Mouse (Mus musculus) embryo, embryonic 10.5 days (tissue): Measurements from ENCODE around the gene Spib.

Source experiments
- DNase-seq: peaks from one replicate; pipeline ENCODE4 v3.0.0-alpha.2; 2015; ENCODE audit warnings: low spot score

Spib gene

DNA sequence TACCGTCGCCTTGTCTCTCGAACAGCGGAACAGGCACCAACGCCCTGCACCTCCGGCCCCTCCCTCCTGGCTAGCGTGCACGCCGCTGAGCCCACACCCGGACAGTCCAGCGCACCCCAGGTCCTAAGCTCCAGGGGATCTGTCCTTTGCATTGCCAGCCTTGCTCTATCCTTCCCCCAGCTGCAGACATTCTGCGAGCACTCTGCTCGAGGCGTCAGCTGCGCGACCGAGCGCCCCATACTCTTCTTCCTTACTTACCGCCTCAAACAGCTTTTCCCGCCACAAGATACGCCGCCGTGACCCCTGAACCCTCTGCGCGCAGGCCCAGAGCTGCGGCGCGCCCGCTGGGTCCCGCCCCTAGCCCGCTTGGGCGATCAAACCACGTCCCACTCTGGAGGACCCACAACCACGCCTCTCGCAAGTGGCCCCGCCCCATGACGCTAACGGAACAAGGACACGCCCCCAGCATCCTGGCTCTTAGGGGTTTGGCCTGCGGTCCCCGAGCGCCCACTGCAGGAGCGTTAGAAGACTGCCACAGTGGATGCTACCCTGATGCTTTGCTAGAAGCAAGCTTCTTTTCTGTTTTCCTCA, 16.7 kb upstream of the Spib start, which contains the start of gene Pold1:
Pold1 (minus strand) TSS at position 353 of the 591 bp plus-strand sequence.
- DNase-seq = peak; percentile 100

DNA sequence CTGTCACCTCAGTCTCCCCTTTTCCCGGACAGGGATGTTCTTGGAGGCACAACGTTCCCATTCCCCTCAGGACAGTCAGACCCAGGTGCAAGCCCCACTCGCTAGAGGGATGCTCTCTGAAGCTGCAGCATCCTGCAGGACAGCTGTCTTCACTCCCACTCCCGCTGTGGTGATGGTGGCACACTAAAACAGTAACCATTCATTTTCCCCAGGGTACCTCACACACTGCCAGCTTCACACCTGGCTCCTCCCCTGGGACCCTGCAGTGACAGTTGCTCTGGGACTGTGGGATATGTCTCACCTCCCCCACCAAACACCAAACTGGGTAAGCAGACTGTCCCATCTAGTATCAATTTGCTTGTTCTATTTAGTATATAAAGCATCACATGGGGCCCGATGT, 15.9 kb upstream of the Spib start:
- peak; percentile 24 for DNase-seq

DNA sequence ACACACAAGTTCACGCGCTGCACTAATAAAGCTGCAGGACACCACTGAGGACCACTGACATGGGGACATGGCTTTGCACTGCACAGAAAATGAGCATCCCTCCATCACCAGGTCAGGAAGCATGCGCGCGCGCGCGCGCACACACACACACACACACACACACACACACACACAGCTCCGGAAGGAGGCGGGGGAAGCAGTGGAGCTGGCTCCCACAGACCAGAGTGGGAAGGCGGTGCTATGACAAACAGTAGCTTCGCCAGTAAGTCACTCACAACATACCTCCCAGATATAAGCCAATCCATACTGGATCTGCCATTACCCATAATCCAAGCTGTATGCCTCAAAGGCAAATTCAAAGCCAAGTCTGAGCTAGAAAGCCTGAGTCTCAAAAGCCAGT, 15.2 kb upstream of the Spib start:
- DNase-seq = no peak

GRCm38 (mm10) chr7:44546274-44546673, 14.4 kb upstream of the Spib start:
- no peak for DNase-seq

- no peak for DNase-seq
Observed at GRCm38 (mm10) chr7:44543071-44543470, 11.2 kb upstream of the Spib start.

DNA sequence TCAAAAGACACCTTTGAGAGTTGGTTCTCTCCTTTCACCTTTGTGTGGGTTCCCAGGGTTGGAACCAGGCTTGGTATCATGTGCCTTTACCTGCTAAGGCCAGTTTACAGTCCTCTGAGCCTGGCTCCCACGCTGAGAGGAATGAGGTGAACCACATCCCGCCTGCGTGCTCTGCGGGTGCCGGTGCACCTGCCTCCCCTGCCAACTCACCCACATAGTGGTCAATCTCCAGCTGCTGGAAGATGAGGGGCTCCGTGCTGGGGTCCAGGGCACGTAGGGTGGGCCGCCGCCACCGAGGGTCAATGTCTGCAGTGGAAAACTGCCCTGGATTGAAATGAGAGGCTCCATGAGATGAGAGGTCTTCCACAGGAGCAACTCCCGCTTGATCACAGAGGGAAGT, 10.7 kb upstream of the Spib start:
- no peak for DNase-seq

DNA sequence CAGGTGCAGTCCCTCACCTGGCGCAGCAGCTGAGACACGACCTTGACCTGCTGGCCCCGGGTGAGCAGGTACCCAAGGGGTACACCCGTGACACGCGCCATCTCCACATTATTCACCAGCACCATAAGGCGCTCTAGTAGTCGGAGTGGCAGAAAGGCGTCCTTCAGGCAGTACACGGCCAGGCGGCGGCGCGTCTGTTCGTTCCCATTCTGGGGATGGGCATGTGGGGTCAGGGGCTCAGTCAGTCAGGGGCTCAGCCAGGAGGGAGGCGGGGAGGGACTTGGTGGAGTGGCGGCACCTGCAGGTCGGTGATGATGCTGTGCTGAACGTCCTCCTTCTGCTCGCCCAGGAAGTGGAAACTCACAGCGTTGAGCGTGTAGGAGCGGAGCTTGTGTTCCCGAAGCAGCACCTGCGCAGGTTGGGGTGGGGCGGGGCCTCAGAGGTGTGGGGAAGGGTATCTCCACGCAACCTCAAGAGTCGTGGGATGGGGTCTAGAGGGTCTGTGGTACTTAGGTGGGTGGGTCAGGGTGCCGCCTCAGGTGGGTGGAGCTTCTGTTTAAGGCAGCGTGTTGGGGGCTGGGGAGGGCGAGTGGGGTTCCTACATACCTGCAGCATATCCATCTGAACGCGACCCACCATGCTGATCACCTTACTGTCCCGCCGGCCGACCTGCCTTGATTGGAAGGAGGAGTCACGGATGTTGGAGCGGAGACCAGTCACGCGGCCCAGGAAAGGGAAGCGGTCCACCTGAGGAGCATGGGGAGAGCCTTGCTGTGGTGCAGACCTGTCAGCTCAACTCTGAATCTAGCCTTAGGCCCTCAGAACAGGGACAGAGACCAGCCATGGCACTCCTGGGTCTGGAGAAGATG, 7.1 kb upstream of the Spib start:
- no peak for DNase-seq

- no peak for DNase-seq
Observed at GRCm38 (mm10) chr7:44537496-44537895, 5.6 kb upstream of the Spib start.

DNA sequence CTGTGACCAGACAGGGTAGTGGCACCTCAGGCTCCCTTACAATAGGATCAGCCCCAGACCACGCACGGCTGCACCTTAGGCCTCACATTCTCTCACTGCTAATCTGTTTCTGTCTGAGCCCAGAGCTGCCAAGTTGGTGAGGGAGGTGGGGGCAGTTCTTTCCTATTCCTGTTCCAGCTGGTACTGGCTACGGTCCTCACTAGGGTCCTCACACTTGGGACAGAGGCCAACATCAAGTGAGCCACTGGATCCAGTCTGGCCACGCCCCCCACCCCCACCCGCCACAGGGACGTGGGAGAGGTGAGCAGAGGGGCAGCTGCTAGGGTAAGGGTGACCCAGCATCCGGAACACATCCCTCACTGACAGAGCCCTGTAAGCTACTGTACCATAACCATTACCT, 5.1 kb upstream of the Spib start:
- DNase-seq = no peak

GRCm38 (mm10) chr7:44536590-44536968, 4.7 kb upstream of the Spib start:
- DNase-seq = no peak

DNA sequence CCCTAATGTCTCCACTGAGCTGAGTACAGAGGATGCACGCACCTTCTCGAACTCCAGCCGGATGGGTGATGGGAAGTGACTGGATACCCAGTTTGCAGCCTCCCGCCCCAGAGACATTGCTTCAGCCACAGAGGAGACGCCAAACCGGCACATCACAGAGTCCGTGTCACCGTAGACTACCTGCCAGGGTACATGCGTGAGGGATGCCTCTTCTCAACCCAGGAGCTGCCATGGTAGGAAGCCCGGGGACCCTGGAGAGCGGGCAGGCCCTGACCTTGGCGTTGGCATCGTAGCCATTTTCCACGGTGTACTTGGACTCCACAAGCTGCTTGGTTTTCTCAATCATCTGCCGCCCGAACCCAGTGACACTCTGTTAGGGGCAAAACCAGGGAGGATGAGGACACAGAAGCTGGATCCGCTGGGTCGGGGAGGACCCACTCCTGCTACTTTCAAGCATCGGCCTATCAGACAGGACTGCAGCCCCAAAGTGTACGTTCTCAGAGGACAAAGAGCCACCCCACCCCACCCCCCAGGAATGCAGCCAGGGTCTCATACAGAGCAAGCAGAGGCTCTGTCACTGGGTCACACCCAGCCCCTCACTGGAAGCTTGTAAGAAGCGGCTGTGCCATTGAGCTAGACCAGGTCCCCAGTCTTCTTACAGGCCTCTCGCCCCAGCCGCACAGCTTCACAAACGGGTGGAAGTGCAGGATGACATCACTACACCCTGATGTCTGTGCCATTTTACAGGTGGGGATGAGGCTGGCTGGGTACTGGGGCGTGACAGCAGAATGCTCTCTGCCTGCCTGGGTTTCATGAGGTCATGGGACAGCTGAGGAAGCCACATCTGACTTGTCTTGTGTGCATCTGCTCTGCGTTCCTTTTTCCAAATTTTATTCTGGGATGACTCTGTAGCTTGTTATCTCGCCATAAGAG, 4.1 kb upstream of the Spib start:
- no peak for DNase-seq

DNA sequence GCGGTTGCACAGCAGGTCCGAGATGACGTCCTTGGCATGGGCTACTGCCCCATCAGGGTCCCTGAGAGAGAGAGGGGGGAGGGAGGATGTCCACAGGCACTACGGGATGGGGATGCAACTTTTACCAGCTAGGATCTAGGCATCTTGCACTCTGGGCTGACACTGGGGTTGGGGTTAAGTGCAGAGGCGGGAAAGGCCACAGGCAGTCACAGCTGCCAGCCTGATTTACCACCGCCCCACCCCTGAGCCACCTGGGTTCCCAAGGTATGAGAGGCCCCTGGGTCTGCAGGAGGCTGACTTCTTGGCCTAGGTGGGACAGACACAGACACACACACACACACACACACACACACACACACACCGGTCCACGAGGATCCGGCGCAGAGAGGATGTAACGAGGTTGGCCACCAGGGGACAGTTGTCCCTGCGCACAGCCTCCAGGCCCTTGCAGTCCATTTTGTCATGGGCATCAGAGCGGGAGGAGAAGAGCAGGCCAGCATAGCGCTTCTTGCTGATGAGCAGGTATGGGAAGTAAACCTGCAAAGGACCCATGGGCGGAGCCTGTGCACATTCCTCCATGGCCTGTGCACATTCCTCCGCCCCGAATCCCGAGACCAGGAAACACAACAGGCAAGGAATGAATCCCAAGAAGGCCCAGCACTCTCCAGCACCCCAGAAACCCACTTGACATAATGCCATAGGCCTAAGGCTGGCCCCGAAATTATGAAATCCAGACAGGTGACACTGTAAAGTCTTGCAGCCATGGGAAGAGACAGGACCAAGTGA, 3.0 kb upstream of the Spib start:
- DNase-seq = no peak

DNA sequence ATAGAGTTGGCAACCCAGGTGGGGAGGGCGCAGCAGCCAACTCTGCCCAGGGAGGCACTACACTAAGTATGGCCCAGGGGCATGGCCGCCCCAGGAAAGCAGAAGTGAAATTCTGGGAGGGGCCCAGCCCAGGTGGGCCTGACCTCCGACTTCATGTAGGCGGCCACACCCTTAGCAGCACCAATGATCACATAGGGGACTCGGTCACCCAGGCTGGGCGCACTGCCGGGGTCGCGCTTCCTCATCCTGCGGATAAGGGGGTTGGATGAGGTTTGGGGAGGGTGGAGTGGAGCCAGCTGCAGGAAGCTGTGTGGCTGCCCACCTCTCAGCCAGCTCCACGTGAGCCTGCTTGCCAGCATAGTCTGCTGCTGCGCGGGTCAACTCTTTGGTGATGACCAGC, 2.4 kb upstream of the Spib start:
- DNase-seq = no peak

GRCm38 (mm10) chr7:44533746-44534045, 1.8 kb upstream of the Spib start:
- no peak for DNase-seq

GRCm38 (mm10) chr7:44532918-44533745, 1.3 kb upstream of the Spib start:
- no peak for DNase-seq

GRCm38 (mm10) chr7:44531207-44531606, 664 bp downstream of the Spib start:
- no peak for DNase-seq

DNA sequence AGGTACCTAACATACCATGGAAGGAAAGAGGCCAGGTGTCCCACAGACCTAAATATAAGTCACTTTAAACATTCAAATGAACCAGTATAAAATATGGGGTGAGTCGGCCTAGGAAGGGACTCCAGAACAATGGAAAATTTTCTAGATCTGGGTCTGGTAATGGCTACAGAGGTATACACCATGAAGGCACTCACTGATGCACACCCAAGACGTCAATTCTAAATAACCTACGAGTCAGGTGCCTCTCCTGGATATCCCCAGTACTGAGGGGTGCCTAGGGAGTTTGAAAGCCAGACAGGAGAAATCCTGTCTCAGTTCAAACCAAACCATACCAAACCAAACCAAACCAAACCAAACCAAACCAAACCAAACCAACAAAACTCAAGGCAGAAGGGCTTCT, 1.4 kb downstream of the Spib start:
- DNase-seq = no peak

DNA sequence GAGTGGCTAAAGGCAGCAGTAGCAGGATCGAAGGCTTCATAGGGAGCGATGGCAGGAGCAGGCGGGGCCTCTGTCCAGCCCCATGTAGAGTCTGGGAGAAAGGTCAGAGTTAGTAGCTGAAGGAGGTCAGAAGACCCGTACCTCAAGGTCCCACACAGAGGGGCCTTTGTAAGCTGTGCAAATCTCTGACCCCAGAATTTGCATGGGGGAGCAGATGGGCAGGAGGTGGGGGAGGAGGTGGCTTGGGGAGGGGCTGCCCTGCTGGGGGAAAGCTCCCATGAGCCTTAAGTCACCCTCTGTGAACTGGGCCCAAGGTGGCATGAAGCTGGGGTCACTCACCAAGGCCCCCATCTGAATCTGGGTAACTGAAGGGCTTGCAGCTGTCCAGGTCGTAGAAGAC, 2.4 kb downstream of the Spib start:
- no peak for DNase-seq

DNA sequence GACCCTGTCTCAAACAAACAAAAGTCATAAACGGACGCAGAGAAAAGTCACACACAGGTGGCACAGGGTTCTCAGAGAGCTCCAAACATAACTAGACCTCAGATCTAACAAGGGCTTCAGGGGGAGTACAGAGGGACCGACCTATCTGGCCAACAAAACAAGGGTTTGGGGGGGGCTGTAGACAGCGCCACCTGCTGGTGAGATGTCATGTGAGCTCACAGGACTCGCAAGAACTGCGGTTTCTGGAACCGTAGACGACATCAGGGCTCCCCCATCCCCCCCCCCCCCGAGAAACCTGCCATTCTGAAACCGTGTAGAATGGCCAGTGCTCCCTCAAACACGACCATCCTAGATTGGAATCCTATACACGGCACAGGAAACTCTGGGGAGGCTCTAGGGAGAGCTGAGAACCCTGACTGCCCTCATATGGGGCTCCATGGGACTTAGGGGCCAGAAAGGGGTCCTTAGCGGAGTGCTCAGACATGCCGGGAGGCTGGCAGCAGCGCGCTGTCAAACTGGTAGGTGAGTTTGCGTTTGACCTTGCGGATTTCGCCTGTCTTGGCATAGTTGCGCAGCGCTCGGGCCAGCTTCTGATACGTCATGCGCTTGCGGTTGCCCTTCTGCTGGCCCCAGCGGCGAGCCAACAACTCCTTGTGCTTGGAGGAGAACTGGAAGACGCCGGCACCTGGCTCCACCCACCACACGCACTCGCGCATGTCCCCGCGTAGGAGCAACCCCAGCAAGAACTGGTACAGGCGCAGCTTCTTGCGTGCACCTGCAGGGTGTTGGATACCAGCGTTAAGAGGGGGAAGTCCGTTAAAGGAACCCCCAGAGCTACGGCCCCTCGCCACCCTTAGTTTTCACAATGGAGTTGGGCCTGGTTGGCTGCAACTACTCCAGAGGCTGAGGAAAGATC, 4.1 kb downstream of the Spib start:
- peak; percentile 83 for DNase-seq
